Mouse (Mus musculus) liver, adult 2 months (tissue): ENCODE measurements around the gene Slc44a4.

Source experiments
- CTCF ChIP-seq: fragments of 200-500 bp; IDR thresholded peaks from 2 replicates; pipeline ENCODE4 v1.5.1; 2011; ENCODE audit warnings: low read depth, low read length, control low read depth
- POLR2A ChIP-seq: fragments of 200-500 bp; IDR thresholded peaks from 2 replicates; pipeline ENCODE4 v1.6.1; 2011; ENCODE audit warnings: low read length, control low read depth; ENCODE audit not compliant: insufficient read depth; ENCODE audit errors: extremely low read depth

DNA sequence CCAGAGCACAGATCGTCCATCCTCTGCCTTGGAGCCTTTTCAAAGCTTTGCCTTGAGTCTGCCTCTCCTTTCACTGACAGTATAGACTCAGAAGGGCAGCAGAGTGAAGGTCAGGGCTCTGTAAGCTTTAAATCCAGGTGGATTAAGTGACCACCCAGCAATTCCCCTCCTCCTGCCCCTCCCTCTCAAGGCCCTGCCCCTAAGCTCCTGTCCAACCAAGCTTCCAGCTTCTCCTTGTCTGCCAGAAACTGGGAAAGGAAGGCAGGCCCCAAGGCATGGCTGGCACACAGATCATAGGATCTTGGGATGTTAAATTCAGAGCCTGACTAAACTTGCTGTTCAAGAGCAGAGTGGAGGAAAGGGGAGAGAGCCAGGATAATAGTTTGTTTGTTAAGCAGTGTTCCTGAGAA, 50.4 kb downstream of the Slc44a4 start:
- TF ChIP-seq CTCF (no peak), POLR2A (no peak)
